Mouse (Mus musculus) lung, postnatal 0 days (tissue): Measurements from ENCODE around the gene Vsx2.

ENCODE experiments used
- CTCF ChIP-seq: IDR thresholded peaks from 2 replicates; pipeline ENCODE4 v1.5.1; 2016; ENCODE audit warnings: antibody characterized with exemption, mild to moderate bottlenecking
- EP300 ChIP-seq: IDR thresholded peaks from 2 replicates; pipeline ENCODE4 v1.6.1; 2016; ENCODE audit warnings: antibody characterized with exemption, mild to moderate bottlenecking, control low read depth

GRCm38 (mm10) chr12:84533706-84534486 lies 35.7 kb upstream of the Vsx2 start:
- TF ChIP-seq CTCF (no peak), EP300 (no peak)
